Mouse (Mus musculus) inflammation-experienced regulatory T-cells, adult 16 weeks (primary cell): ENCODE measurements around the gene Ttf1. TPM values are rescaled to one million over a fixed set of nuclear protein-coding genes. Genes with fewer than 3 reads are reported as not detected.

Experiments used
- polyA plus RNA-seq: library from polyadenylated mRNA; unstranded; fragments of 100-300 nt; shearing (Covaris generic); gene quantifications from one replicate; pipeline ENCODE4 v1.2.1, GENCODE M21; 2017

The Ttf1 gene
- 29.9 TPM for polyA plus RNA-seq

GRCm38 (mm10) chr2:29060135-29060597 is at the start of gene Ttf1:
TSS of gene Ttf1 (plus strand) at chr2:29060262.

GRCm38 (mm10) chr2:29054991-29055390 is 5.1 kb upstream of the Ttf1 start, which contains the start of gene Cfap77:
TSS of gene Cfap77 (minus strand) at chr2:29055066.

GRCm38 (mm10) chr2:29123907-29124569 is 64.0 kb downstream of the Ttf1 start, which contains the start of gene Setx:
TSS of gene Setx (plus strand) at chr2:29124181.

Other genes with a start within 250 kb of the Ttf1 start
- gene Gtf3c4, start 219.9 kb upstream of the Ttf1 start, polyA plus RNA-seq = 17.7 TPM
- 29.3 TPM for gene Ddx31, start 219.9 kb upstream of the Ttf1 start, polyA plus RNA-seq
- not detected for gene Barhl1, start 143.6 kb upstream of the Ttf1 start, polyA plus RNA-seq
- 0.80 TPM for gene Cfap77, start 5.2 kb upstream of the Ttf1 start, polyA plus RNA-seq
- 41.1 TPM for gene Setx, start 63.9 kb downstream of the Ttf1 start, polyA plus RNA-seq
- gene Ntng2, start 192.7 kb downstream of the Ttf1 start, polyA plus RNA-seq = 3.0 TPM